Mouse (Mus musculus): ENCODE measurements around the gene Yars.

Yars gene

DNA sequence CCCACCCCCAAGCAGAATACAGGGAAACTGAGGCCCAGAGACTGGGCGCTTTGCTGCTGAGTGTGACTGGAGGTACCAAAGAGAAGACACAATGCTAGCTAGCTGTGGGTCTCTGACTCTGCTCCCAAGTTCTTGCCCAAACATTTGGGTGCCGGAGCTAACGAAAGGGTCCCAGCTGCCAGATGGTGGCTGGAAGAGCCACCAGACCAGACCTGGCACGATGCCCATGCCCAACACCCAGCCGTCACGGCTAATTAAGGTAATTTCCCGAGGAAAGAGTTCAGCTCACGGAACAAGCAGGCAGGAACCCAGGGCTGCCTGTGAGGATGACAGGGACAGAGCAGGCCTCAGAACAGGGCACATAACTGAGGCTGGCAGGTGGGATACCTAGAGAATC is 38.4 kb downstream of the Yars start:
- no peak for DNase-seq (ENCODE audit: low spot score in 2 of 2)

- DNase-seq (ENCODE audit: low spot score in 2 of 2): no peak
Measured at GRCm38 (mm10) chr4:129230926-129231325, 41.4 kb downstream of the Yars start.

DNA sequence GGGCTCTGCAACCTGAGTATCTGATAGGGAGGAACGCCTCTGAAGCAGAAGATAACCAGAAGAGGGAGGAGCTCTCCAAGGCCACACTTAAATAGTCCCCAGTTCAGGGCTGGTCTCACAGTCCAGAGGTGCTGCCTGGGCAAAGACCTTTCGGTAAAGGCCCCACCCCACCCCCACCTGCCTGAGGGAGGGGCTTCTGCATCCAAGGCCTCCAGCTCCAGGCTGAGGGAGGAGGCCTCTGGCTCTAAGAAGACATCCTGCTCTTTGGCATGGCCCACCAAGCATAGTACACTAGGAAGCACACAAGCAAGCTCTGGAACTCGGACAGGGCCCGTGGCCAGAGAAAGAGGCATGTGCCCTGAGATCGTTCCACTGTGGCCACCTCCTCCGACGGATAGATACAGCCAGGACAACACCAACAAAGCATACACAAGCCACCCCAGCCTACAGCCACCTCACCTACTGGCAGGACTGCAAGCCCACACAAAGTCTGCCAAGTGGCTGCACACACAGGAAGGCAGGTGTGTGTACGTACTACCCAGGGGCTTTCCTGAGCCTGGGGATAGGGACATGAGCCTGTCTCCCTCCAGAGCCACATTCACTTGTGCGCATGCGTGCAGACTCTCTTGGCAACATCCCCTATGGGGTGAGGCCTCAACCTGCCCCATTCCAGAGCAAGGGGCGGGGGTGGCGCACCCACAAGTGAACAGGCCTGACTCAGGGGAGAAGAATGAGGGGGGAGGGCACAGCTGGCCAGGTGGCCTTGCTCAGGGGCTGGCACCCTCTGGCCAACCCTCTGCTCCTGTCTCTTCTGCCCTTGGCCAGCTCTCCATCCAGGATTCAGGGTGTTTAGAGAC is 42.3 kb downstream of the Yars start:
- DNase-seq (ENCODE audit: low spot score in 2 of 2): no peak

GRCm38 (mm10) chr4:129232561-129233360 is 43.2 kb downstream of the Yars start:
- no peak for DNase-seq (ENCODE audit: low spot score in 2 of 2)

DNA sequence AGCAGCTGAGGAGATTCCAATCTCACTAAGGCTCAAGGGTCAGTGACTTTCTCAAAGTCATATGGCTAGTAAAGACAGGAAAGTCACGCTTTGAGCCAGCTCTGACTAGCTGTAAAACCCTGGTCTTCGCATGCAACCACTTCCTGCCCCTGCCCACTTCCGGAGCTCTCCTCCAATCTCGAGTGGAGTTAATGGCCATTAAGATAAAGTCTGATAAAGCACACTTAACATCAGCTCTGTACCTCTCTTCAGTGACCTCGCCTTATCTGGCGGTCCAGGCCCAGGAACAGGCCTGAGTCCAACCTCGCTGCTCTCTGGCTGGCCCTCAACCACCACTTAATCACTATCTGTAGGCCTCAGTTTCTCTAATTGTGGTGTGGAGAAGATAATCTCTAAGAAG is 44.9 kb downstream of the Yars start:
- DNase-seq (ENCODE audit: low spot score in 2 of 2): no peak

DNA sequence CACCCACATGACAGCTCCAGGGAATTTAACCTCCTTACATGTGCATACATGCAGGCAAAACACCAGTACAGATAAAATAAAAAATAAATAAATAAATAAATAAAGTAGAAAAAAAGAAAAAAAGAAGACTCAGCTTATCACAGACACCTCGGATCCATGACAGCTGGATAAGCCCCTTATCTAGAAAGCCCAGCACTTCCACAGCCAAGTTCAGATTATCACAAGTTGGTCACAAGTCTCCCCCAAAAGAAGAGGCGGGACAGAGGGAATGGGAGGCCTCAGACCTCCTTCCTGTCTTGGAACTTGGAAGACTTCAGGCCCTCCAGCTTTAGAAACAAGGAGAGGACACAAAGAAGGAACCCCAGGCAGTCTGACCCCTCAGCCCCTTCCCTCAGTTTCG is 45.6 kb downstream of the Yars start:
- DNase-seq (ENCODE audit: low spot score in 2 of 2): no peak

- no peak for DNase-seq (ENCODE audit: low spot score in 2 of 2)
Measured at GRCm38 (mm10) chr4:129236236-129236813, 46.8 kb downstream of the Yars start.

DNA sequence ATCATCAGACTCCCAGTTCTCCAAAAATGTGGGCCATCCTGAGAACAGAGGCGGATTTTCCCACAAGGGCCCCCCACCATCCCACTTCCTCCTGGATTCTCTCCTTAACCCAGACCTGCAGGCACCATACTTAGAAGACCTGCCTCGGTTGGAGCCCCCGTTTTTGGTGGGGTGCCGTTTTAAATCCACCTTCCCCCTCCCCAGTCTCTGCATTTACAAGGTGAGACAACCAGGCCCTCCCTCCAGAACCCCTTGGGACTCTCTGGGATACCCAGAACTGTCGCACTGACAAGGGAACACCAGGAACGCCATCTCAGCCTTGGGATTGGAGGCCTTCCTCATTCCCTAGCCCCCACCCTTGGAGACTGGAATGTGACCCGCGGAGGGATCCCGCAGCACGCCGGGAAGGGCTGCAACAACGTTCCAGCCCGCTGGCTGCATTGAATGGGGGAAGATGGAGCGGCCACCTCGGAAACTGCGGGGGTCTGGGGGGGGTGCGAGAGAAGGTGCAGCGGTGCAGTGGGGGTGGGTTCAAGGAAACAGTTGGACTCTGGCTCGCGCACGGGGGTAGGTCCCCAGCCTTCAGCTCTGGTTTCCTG is 48.4 kb downstream of the Yars start:
- DNase-seq (ENCODE audit: low spot score in 2 of 2): no peak

- DNase-seq (ENCODE audit: low spot score in 2 of 2): no peak
Measured at GRCm38 (mm10) chr4:129238579-129239016, 49.0 kb downstream of the Yars start.

DNA sequence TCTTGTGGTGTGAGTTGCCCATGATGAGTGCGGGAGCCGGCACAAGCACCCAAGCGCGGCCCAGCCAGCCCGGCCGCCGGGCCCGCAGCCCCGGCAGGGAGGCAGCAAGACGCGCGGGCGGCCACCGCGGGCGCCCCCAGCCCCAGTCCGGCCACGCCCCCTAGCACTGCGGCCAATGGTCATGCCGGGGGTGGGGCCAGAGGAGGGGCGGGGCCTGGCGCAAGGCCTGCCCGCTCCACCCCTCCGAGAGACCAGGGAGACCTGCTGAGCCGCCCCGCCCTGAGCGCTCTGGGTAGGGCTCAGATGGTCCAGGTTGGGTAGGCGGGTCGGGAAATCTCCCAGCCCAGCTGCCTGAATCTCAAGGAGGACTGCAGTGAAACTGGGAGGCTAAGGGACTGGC is 49.5 kb downstream of the Yars start:
- peak; percentile 57 to 65 for DNase-seq (ENCODE audit: low spot score in 2 of 2)

GRCm38 (mm10) chr4:129241898-129242297 is 52.3 kb downstream of the Yars start:
- no peak for DNase-seq (ENCODE audit: low spot score in 2 of 2)

- no peak for DNase-seq (ENCODE audit: low spot score in 2 of 2)
Measured at GRCm38 (mm10) chr4:129242327-129242726, 52.8 kb downstream of the Yars start.

GRCm38 (mm10) chr4:129242761-129243160 is 53.2 kb downstream of the Yars start:
- no peak for DNase-seq (ENCODE audit: low spot score in 2 of 2)

- no peak for DNase-seq (ENCODE audit: low spot score in 2 of 2)
Measured at GRCm38 (mm10) chr4:129244802-129245201, 55.2 kb downstream of the Yars start.

GRCm38 (mm10) chr4:129246360-129247301 is 57.1 kb downstream of the Yars start:
- no peak for DNase-seq (ENCODE audit: low spot score in 2 of 2)

DNA sequence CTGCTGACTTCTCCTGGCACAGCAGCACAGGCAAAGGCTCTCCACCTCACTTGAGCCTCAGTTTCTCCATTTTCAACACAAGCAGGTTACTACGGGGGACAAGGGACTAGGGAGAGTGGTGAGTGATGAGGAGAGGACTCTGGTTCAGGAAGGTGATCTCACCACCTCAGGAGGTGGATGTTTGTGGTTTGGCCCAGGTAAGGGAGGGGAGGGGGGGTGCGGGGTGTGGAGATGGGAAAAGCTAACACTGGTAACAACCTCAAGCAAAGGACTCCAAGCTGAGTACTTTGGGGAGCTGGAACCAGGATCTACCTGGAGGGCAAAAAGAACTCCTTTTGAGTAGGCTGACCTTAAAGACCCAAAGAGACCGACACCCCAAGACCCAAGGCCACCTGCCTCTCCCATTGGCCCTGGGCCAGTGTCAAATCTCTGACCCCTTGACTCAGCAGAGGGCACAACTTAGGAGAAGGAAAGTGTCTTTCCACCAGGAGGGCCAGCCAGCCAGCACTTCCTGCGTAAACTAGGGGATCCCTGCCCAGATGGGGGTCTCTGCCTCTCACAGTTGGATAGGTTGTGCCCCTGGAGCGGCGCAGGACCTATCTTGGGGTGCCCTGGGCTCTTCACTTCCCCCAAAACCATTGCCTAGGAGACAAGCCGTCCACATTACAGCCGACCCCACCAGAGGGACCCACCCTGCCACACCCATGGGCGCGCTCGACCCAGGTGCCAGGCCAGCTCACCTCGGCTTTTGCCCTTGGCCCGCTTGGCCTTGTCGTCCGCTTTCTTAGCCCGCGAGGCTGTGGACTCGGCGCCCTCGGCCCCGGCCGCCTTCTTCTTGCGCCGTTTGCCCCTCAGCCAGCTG is 58.1 kb downstream of the Yars start:
- no peak for DNase-seq (ENCODE audit: low spot score in 2 of 2)

DNA sequence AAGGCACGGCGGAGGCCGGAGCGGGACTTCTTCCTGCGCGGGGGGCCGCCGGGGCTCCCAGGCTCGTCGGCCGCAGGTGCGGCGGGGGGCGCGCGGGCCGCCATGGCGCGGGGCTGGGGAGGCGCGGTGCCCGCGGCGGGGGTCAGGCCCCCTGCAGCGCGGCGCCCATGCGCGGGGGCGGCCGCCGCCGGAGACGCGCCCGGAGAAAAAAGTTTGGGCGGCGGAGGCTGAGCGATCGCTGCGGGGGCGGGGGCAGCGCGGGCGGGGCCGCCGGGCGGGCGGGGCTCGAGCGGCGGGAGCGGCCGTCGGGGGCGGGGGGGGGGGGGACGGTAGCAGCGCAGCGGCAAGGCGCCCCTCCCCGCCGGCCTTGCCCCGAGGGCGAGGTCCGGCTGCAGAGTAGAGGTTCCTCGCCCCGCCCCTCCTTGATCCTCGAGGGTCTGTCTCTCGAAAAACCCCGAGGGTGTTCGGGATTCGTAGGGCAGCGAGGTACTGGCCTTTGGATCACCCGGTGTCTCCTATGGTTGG is 58.7 kb downstream of the Yars start:
- no peak for DNase-seq (ENCODE audit: low spot score in 2 of 2)

GRCm38 (mm10) chr4:129249288-129249687 is 59.7 kb downstream of the Yars start:
- DNase-seq (ENCODE audit: low spot score in 2 of 2): no peak

- DNase-seq (ENCODE audit: low spot score in 2 of 2): no peak
Measured at GRCm38 (mm10) chr4:129250759-129251481, 61.4 kb downstream of the Yars start.

Measured in frontal cortex, postnatal 14 days (tissue).